Mouse (Mus musculus): ENCODE results near the gene Klra5. TPM values are rescaled to one million over a fixed set of nuclear protein-coding genes. Genes with fewer than 3 reads are reported as not detected.
"Not testable (repeated sequence)": the region's sequence is repeated elsewhere in the genome, so short reads cannot be mapped to it uniquely, and the experiment has no call there.

Klra5 gene
- polyA plus RNA-seq (2014; fragmentation: Nextera tagmentation; extraction: Ambion mirVana): not detected in 2 replicates

DNA sequence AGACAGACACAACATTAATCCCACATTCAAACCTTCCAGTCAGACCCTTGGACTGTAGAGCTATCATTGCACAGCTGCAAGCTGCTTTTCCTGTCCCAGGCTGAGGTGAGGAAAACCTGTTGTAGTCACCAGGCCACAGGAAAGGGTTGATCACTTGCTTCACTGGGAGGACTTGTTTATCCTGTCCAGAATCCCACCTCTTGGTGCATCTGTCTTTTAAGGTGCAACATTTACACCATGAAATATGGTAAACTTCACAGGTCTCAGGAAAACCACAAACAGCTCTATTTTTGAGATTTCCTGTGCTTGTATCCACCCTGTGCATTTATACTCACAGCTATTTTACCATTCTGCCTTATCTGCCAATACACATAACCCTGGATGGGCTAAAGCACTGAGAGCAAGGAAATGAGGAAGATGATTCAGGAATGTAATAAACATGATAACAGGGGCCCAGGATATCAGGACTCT, at the start of gene Klra5:
Gene Klra5, minus strand, starts transcription at position 175 of the 471 bp plus-strand sequence.
- not testable (repeated sequence) for DNase-seq (ENCODE audit: low spot score); H3K9me3 ChIP-seq (ENCODE audit: control insufficient read depth, low read length); H3K27ac ChIP-seq (ENCODE audit: low read depth); H3K36me3 ChIP-seq (ENCODE audit: control insufficient read depth, insufficient read depth, low read length); H3K27me3 ChIP-seq (replicated peaks; ENCODE audit: control insufficient read depth, insufficient read depth, low read length); H3K4me1 ChIP-seq (replicated peaks; ENCODE audit: control insufficient read depth, insufficient read depth, low read length); H3K9ac ChIP-seq (ENCODE audit: low read length); H3K4me3 ChIP-seq (ENCODE audit: low read depth, low read length); ATAC-seq (replicated peaks; ENCODE audit: low FRiP score, low TSS enrichment, low read depth); H3K4me2 ChIP-seq (ENCODE audit: low read length)

GRCm38 (mm10) chr6:129916996-129917395, 454 bp downstream of the Klra5 start:
- DNase-seq (ENCODE audit: low spot score) (no peak), ATAC-seq (replicated peaks; ENCODE audit: low FRiP score, low TSS enrichment, low read depth) (no peak)
- 67% methylated on average over 1 of the region's 1 CpGs for WGBS
- Histone ChIP-seq H3K36me3 (ENCODE audit: control insufficient read depth, insufficient read depth, low read length) (no peaks in the 10 kb centered on the region), H3K4me2 (ENCODE audit: low read length) (no peak overlapping the region), H3K27me3 (replicated peaks; ENCODE audit: control insufficient read depth, insufficient read depth, low read length) (no peaks in the 10 kb centered on the region), H3K4me3 (ENCODE audit: low read depth, low read length) (no peak overlapping the region), H3K27ac (ENCODE audit: low read depth) (no peak overlapping the region), H3K9me3 (ENCODE audit: control insufficient read depth, low read length) (0 out of 2 replicates have a peak, but pooled peaks cover 3% of the 10 kb centered on the region), H3K4me1 (replicated peaks; ENCODE audit: control insufficient read depth, insufficient read depth, low read length) (no peaks in the 10 kb centered on the region), H3K9ac (ENCODE audit: low read length) (no peak overlapping the region)

- Histone ChIP-seq H3K36me3 (ENCODE audit: control insufficient read depth, insufficient read depth, low read length) (no peaks in the 10 kb centered on the region), H3K4me1 (replicated peaks; ENCODE audit: control insufficient read depth, insufficient read depth, low read length) (no peaks in the 10 kb centered on the region), H3K27ac (ENCODE audit: low read depth) (no peak overlapping the region), H3K4me2 (ENCODE audit: low read length) (no peak overlapping the region), H3K9me3 (ENCODE audit: control insufficient read depth, low read length) (peaks cover 6% of the 10 kb centered on the region; the same call in 1 of the 2 replicates), H3K27me3 (replicated peaks; ENCODE audit: control insufficient read depth, insufficient read depth, low read length) (no peaks in the 10 kb centered on the region), H3K9ac (ENCODE audit: low read length) (no peak overlapping the region), H3K4me3 (ENCODE audit: low read depth, low read length) (no peak overlapping the region)
- ATAC-seq (replicated peaks; ENCODE audit: low FRiP score, low TSS enrichment, low read depth) (no peak), DNase-seq (ENCODE audit: low spot score) (no peak)
- WGBS: 85% methylated on average over 2 of the region's 2 CpGs
Observed at GRCm38 (mm10) chr6:129882525-129882924, 34.9 kb downstream of the Klra5 start.

DNA sequence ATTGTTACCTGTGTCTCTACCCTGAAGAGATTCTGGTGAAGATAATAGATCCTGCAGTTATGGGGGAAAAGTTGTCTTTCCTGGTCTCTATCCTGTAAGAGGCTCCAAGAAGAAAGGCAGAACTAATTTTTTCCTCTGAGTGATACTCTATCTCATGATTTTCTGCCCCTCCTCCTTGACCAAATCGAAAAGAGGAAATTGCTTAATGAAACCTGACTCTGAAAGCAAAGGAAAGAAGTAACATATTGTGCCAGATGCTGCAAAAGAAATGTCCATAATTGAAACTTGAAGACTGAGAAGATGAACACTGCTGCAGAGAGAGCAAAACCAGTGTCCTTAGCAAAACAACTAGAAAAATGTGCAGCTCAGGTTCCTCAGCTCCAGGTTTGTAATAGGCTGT, 40.9 kb downstream of the Klra5 start, which contains the start of gene Klra17:
Gene Klra17, minus strand, starts transcription at position 124 of the 400 bp plus-strand sequence.
- 35% methylated on average over 1 of the region's 1 CpGs for WGBS
- Histone ChIP-seq H3K36me3 (ENCODE audit: control insufficient read depth, insufficient read depth, low read length) (no peaks in the 10 kb centered on the region), H3K27me3 (replicated peaks; ENCODE audit: control insufficient read depth, insufficient read depth, low read length) (no peaks in the 10 kb centered on the region), H3K4me1 (replicated peaks; ENCODE audit: control insufficient read depth, insufficient read depth, low read length) (no peaks in the 10 kb centered on the region), H3K27ac (ENCODE audit: low read depth) (no peak within 1 kb of the TSS), H3K4me3 (ENCODE audit: low read depth, low read length) (no peak within 1 kb of the TSS), H3K9ac (ENCODE audit: low read length) (no peak within 1 kb of the TSS), H3K9me3 (ENCODE audit: control insufficient read depth, low read length) (peaks cover 6% of the 10 kb centered on the region; the same call in 1 of the 2 replicates), H3K4me2 (ENCODE audit: low read length) (no peak within 1 kb of the TSS)
- no peak for ATAC-seq (replicated peaks; ENCODE audit: low FRiP score, low TSS enrichment, low read depth)
- DNase-seq (ENCODE audit: low spot score): no peak

DNA sequence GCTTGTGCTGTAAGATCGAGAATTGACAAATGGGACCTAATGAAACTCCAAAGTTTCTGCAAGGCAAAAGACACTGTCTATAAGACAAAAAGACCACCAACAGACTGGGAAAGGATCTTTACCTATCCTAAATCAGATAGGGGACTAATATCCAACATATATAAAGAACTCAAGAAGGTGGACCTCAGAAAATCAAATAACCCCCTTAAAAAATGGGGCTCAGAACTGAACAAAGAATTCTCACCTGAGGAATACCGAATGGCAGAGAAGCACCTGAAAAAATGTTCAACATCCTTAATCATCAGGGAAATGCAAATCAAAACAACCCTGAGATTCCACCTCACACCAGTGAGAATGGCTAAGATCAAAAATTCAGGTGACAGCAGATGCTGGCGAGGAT, 55.1 kb downstream of the Klra5 start, which contains the start of gene Gm17631:
Gene Gm17631, plus strand, starts transcription at position 301 of the 400 bp plus-strand sequence.
- WGBS: no CpG with 5 or more reads among the region's 3 CpGs
- H3K27me3 ChIP-seq (replicated peaks; ENCODE audit: control insufficient read depth, insufficient read depth, low read length); H3K4me2 ChIP-seq (ENCODE audit: low read length); H3K9ac ChIP-seq (ENCODE audit: low read length); H3K9me3 ChIP-seq (ENCODE audit: control insufficient read depth, low read length); H3K27ac ChIP-seq (ENCODE audit: low read depth); H3K36me3 ChIP-seq (ENCODE audit: control insufficient read depth, insufficient read depth, low read length); H3K4me1 ChIP-seq (replicated peaks; ENCODE audit: control insufficient read depth, insufficient read depth, low read length); ATAC-seq (replicated peaks; ENCODE audit: low FRiP score, low TSS enrichment, low read depth); H3K4me3 ChIP-seq (ENCODE audit: low read depth, low read length); DNase-seq (ENCODE audit: low spot score): not testable (repeated sequence)

Other genes starting within 250 kb of the Klra5 start
- gene Klrc1, start 238.7 kb downstream of the Klra5 start, polyA plus RNA-seq (2014; fragmentation: Nextera tagmentation; extraction: Ambion mirVana): not detected in 2 replicates
- gene Klri1, start 200.5 kb downstream of the Klra5 start, polyA plus RNA-seq (2014; fragmentation: Nextera tagmentation; extraction: Ambion mirVana): not detected in 2 replicates
- 0.04 TPM in 1 of 2 replicates, not detected in the other for gene Klri2, start 177.2 kb downstream of the Klra5 start, polyA plus RNA-seq (2014; fragmentation: Nextera tagmentation; extraction: Ambion mirVana)
- gene Gm156, start 133.4 kb downstream of the Klra5 start, polyA plus RNA-seq (2014; fragmentation: Nextera tagmentation; extraction: Ambion mirVana): not detected in 2 replicates
- gene Gm17631, start 55.0 kb downstream of the Klra5 start, polyA plus RNA-seq (2014; fragmentation: Nextera tagmentation; extraction: Ambion mirVana): not detected in 2 replicates
- gene Klra17, start 41.0 kb downstream of the Klra5 start, polyA plus RNA-seq (2014; fragmentation: Nextera tagmentation; extraction: Ambion mirVana): not detected in 2 replicates
- gene Klra6, start 109.3 kb upstream of the Klra5 start, polyA plus RNA-seq (2014; fragmentation: Nextera tagmentation; extraction: Ambion mirVana): not detected in 2 replicates
- gene Klra4, start 149.6 kb upstream of the Klra5 start, polyA plus RNA-seq (2014; fragmentation: Nextera tagmentation; extraction: Ambion mirVana): not detected in 2 replicates
- not detected in 2 replicates for gene Klra8, start 212.2 kb upstream of the Klra5 start, polyA plus RNA-seq (2014; fragmentation: Nextera tagmentation; extraction: Ambion mirVana)